Mouse (Mus musculus) 416B (cell line): ENCODE measurements around the gene Gm20388.

Experiments
- DNase-seq: peaks from one replicate; pipeline ENCODE4 v3.0.0; 2011; ENCODE audit warnings: low read depth

Gm20388 gene

GRCm38 (mm10) chr8:124235536-124235935 lies 4324.9 kb downstream of the Gm20388 start:
- DNase-seq: no peak

- DNase-seq: no peak
Measured at GRCm38 (mm10) chr8:124239350-124239749, 4328.7 kb downstream of the Gm20388 start.

GRCm38 (mm10) chr8:124240932-124241331 lies 4330.3 kb downstream of the Gm20388 start:
- DNase-seq: peak; percentile 80

GRCm38 (mm10) chr8:124242208-124242607 lies 4331.6 kb downstream of the Gm20388 start:
- DNase-seq: no peak

GRCm38 (mm10) chr8:124242913-124243312 lies 4332.3 kb downstream of the Gm20388 start:
- no peak for DNase-seq

GRCm38 (mm10) chr8:124247581-124247980 lies 4336.9 kb downstream of the Gm20388 start:
- no peak for DNase-seq

GRCm38 (mm10) chr8:124248688-124249087 lies 4338.0 kb downstream of the Gm20388 start:
- no peak for DNase-seq

- peak; percentile 74 for DNase-seq
Measured at GRCm38 (mm10) chr8:124250255-124250654, 4339.6 kb downstream of the Gm20388 start.

- peak; percentile 87 for DNase-seq
Measured at GRCm38 (mm10) chr8:124250785-124251184, 4340.1 kb downstream of the Gm20388 start.

- DNase-seq: no peak
Measured at GRCm38 (mm10) chr8:124252533-124252950, 4341.9 kb downstream of the Gm20388 start.

- no peak for DNase-seq
Measured at GRCm38 (mm10) chr8:124253939-124254338, 4343.3 kb downstream of the Gm20388 start.

- peak; percentile 39 for DNase-seq
Measured at GRCm38 (mm10) chr8:124256841-124257240, 4346.2 kb downstream of the Gm20388 start.

GRCm38 (mm10) chr8:124257363-124257762 lies 4346.7 kb downstream of the Gm20388 start:
- DNase-seq: peak; percentile 34

- DNase-seq: peak; percentile 45
Measured at GRCm38 (mm10) chr8:124259146-124259545, 4348.5 kb downstream of the Gm20388 start.

- DNase-seq: no peak
Measured at GRCm38 (mm10) chr8:124259925-124260324, 4349.3 kb downstream of the Gm20388 start.

GRCm38 (mm10) chr8:124260371-124260770 lies 4349.7 kb downstream of the Gm20388 start:
- no peak for DNase-seq

- DNase-seq: no peak
Measured at GRCm38 (mm10) chr8:124263058-124263457, 4352.4 kb downstream of the Gm20388 start.

- peak; percentile 46 for DNase-seq
Measured at GRCm38 (mm10) chr8:124264032-124264431, 4353.4 kb downstream of the Gm20388 start.

GRCm38 (mm10) chr8:124264671-124265070 lies 4354.0 kb downstream of the Gm20388 start:
- no peak for DNase-seq

- DNase-seq: no peak
Measured at GRCm38 (mm10) chr8:124265130-124265529, 4354.5 kb downstream of the Gm20388 start.

- no peak for DNase-seq
Measured at GRCm38 (mm10) chr8:124265798-124266197, 4355.2 kb downstream of the Gm20388 start.

GRCm38 (mm10) chr8:124267206-124267605 lies 4356.6 kb downstream of the Gm20388 start:
- DNase-seq: no peak

- DNase-seq: no peak
Measured at GRCm38 (mm10) chr8:124270504-124270903, 4359.9 kb downstream of the Gm20388 start.

GRCm38 (mm10) chr8:124270904-124271303 lies 4360.3 kb downstream of the Gm20388 start:
- DNase-seq: peak; percentile 95

- DNase-seq: peak; percentile 97
Measured at GRCm38 (mm10) chr8:124271518-124271917, 4360.9 kb downstream of the Gm20388 start.
